Mouse (Mus musculus): ENCODE measurements around the gene Ppfibp2. TPM values are rescaled to one million over a fixed set of nuclear protein-coding genes. Genes with fewer than 3 reads are reported as not detected.
A peak's percentile ranks its signal among the peaks of the same experiment; 100 is the strongest.

Gene Ppfibp2
- total RNA-seq, 1 experiment, result 6.0 TPM

DNA sequence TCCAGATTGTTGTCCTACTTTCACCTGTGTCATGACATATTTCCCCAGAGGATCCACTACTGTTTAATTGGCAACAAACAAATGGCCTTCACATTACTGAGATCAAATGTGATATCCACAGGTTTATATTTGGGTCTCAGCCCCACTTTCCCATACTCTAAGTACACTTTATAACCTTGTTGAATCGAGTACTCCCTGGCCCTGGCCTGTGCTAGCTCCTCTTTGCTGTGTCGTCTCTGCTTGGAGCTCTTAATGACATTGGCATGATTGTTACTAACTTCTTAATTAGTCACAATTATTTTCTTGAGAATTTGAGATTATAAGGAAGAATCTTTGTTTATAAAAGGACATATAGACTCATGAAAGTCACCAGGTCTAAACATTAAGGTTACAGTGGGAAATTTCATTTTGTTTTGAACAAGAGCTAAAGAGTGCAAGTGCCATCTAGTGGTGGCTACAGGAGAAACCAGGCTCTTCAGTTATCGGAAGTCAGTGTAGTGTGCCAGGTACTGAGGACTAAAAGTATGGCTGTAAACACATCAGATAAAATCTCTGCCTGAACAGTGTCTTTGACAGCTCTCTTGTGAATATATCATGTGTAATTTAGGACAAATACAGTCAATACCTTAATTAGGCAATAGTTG, 193.1 kb downstream of the Ppfibp2 start:
- no peaks in the 10 kb centered on the region for H3K9me3 ChIP-seq (ENCODE audit: control insufficient read depth, insufficient read depth, low read depth, low read length)
- H3K27ac ChIP-seq (ENCODE audit: insufficient read depth, low read depth, low read length, poor library complexity, severe bottlenecking), result no peak overlapping the region
- no peak overlapping the region for H3K9ac ChIP-seq (ENCODE audit: insufficient read depth, low read depth, low read length, poor library complexity, severe bottlenecking)
- in situ Hi-C loops (cut with MboI; ENCODE audit: low sequenced_read_pairs in 2 of 2, unreplicated experiment in 2 of 2), result no loop called here
- H3K36me3 ChIP-seq (ENCODE audit: control insufficient read depth, insufficient read depth, low read length, poor library complexity, severe bottlenecking), result no peaks in the 10 kb centered on the region
- TF ChIP-seq CHD2 (IDR thresholded peaks at IDR 0.05; ENCODE audit: low read depth, low read length), result no peak
- TF ChIP-seq ZC3H11A (IDR thresholded peaks at IDR 0.05; ENCODE audit: borderline replicate concordance, low read depth, low read length), result peak; percentile 56; the same call in 1 of the 2 replicates
- peak; percentile 33 for DNase-seq (ENCODE audit: low read depth, low spot score)
- H3K4me3 ChIP-seq (ENCODE audit: insufficient read depth in 1 of 2, low read depth in 1 of 2, low read length in 2 of 2, poor library complexity in 1 of 2, severe bottlenecking in 1 of 2), result no peak overlapping the region
- no peaks in the 10 kb centered on the region for H3K4me1 ChIP-seq (ENCODE audit: control insufficient read depth in 2 of 2, insufficient read depth in 2 of 2, low read length in 2 of 2, poor library complexity in 1 of 2)

DNA sequence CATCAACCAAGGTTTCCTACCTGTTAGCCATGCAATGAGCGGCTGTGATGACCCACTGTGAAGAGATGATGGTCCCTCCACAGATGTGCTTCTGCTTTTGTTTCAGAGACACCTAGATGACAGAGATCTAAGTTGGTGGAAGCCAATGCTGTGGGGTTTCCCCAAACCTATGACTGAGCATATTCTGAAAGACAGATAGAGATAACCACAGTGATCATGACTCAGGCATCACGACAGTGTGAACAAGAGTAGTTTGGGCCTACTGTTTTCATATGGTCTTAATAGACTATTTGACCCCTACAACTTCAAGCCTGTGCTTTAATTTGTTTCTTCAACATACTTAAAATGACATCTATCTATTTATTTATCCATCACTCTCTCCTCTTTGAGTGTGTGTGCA, 201.5 kb downstream of the Ppfibp2 start:
- in situ Hi-C loops (cut with MboI; ENCODE audit: low sequenced_read_pairs in 2 of 2, unreplicated experiment in 2 of 2), result no loop called here
- no peak overlapping the region for H3K4me3 ChIP-seq (ENCODE audit: insufficient read depth in 1 of 2, low read depth in 1 of 2, low read length in 2 of 2, poor library complexity in 1 of 2, severe bottlenecking in 1 of 2)
- H3K4me1 ChIP-seq (ENCODE audit: control insufficient read depth in 2 of 2, insufficient read depth in 2 of 2, low read length in 2 of 2, poor library complexity in 1 of 2), result no peaks in the 10 kb centered on the region
- no peak overlapping the region for H3K9ac ChIP-seq (ENCODE audit: insufficient read depth, low read depth, low read length, poor library complexity, severe bottlenecking)
- DNase-seq (ENCODE audit: low read depth, low spot score), result no peak
- no peaks in the 10 kb centered on the region for H3K36me3 ChIP-seq (ENCODE audit: control insufficient read depth, insufficient read depth, low read length, poor library complexity, severe bottlenecking)
- no peaks in the 10 kb centered on the region for H3K9me3 ChIP-seq (ENCODE audit: control insufficient read depth, insufficient read depth, low read depth, low read length)
- TF ChIP-seq ZNF384 (IDR thresholded peaks at IDR 0.05; ENCODE audit: low read depth, low read length) (no peak), MAFK (IDR thresholded peaks at IDR 0.05; ENCODE audit: insufficient read depth, low read depth, low read length) (no peak)
- no peak overlapping the region for H3K27ac ChIP-seq (ENCODE audit: insufficient read depth, low read depth, low read length, poor library complexity, severe bottlenecking)

Other genes with a start within 250 kb of the Ppfibp2 start
- 8.4 and 12.0 TPM in 2 replicates for gene Syt9, start 224.5 kb upstream of the Ppfibp2 start, total RNA-seq (2012; rRNA removed)
- gene Olfml1, start 27.8 kb upstream of the Ppfibp2 start, total RNA-seq (2012; rRNA removed), result 0.94 and 2.7 TPM in 2 replicates
- gene 5330417H12Rik, start 30.0 kb downstream of the Ppfibp2 start, total RNA-seq (2012; rRNA removed), result not detected in 2 replicates
- 0.62 and 0.85 TPM in 2 replicates for gene Cyb5r2, start 162.8 kb downstream of the Ppfibp2 start, total RNA-seq (2012; rRNA removed)
- not detected in 2 replicates for gene Ovch2, start 206.0 kb downstream of the Ppfibp2 start, total RNA-seq (2012; rRNA removed)
- not detected in 2 replicates for gene Olfr467, start 217.1 kb downstream of the Ppfibp2 start, total RNA-seq (2012; rRNA removed)
- gene Olfr469, start 230.3 kb downstream of the Ppfibp2 start, total RNA-seq (2012; rRNA removed), result not detected in 2 replicates

Data from ES-E14 (cell line).